Mouse (Mus musculus) intestine, embryonic 14.5 days (tissue): Measurements from ENCODE around the gene Tenm2. TPM values are rescaled to one million over a fixed set of nuclear protein-coding genes. Genes with fewer than 3 reads are reported as not detected.

ENCODE experiments used
- ATAC-seq: fragments of 200-750 bp; cut with Nextera tagmentation; replicated peaks from 2 replicates; pipeline ENCODE4 v1.8.0; 2017; ENCODE audit warnings: low read depth, moderate number of reproducible peaks, moderate TSS enrichment, moderate library complexity; ENCODE audit not compliant: low FRiP score, low TSS enrichment
- DNase-seq: peaks from one replicate; pipeline ENCODE4 v3.0.0-alpha.2; 2018; ENCODE audit warnings: low spot score
- H3K27ac ChIP-seq: fragments of 300-500 bp; sonication (generic); 2 replicates; pipeline ENCODE4 v1.5.1; 2014; ENCODE audit warnings: low read depth, mild to moderate bottlenecking, control low read depth
- H3K27me3 ChIP-seq: fragments of 300-500 bp; sonication (generic); replicated peaks from 2 replicates; pipeline ENCODE4 v1.6.1; 2014; ENCODE audit warnings: low read length, control low read depth; ENCODE audit not compliant: control insufficient read depth, insufficient read depth
- H3K36me3 ChIP-seq: fragments of 300-500 bp; sonication (generic); 2 replicates; pipeline ENCODE4 v1.6.1; 2014; ENCODE audit warnings: low read length, control low read depth; ENCODE audit not compliant: control insufficient read depth, insufficient read depth
- H3K4me1 ChIP-seq: fragments of 300-500 bp; sonication (generic); replicated peaks from 2 replicates; pipeline ENCODE4 v1.6.1; 2014; ENCODE audit warnings: low read length, control low read depth, mixed read lengths; ENCODE audit not compliant: control insufficient read depth, insufficient read depth
- H3K4me2 ChIP-seq: fragments of 300-500 bp; sonication (generic); 2 replicates; pipeline ENCODE4 v1.6.1; 2014; ENCODE audit warnings: low read length
- H3K4me3 ChIP-seq: fragments of 300-500 bp; sonication (generic); 2 replicates; pipeline ENCODE4 v1.5.1; 2014; ENCODE audit warnings: low read depth, low read length, control low read depth, mixed read lengths
- H3K9ac ChIP-seq: fragments of 300-500 bp; sonication (generic); 2 replicates; pipeline ENCODE4 v1.6.1; 2014; ENCODE audit warnings: mild to moderate bottlenecking, low read length
- H3K9me3 ChIP-seq: fragments of 300-500 bp; sonication (generic); 2 replicates; pipeline ENCODE4 v1.6.1; 2016; ENCODE audit warnings: low read length, control low read depth; ENCODE audit not compliant: control insufficient read depth
- WGBS: fragments of 180-500 bp; shearing (Covaris S2); extraction: QIAGEN DNeasy Blood & Tissue Kit; methylation state at CpG from one replicate; pipeline ENCODE4 v1.1.7; 2014; 5-methylcytosine and 5-hydroxymethylcytosine counted together
- polyA plus RNA-seq: library from polyadenylated mRNA; unstranded; fragments of >200 nt; fragmentation: Nextera tagmentation; extraction: Ambion mirVana; gene quantifications from 2 replicates; pipeline ENCODE4 v1.2.1, GENCODE M21; 2014

Tenm2 gene
- 2.3 and 2.8 TPM in 2 replicates for polyA plus RNA-seq

GRCm38 (mm10) chr11:37235914-37236600 is at the start of gene Tenm2:
TSS of gene Tenm2 (minus strand) at chr11:37235964.
- 1% methylated on average over 50 of the region's 59 CpGs for WGBS
- H3K27ac ChIP-seq, result peak within 1 kb of the TSS; percentile 86
- peak within 1 kb of the TSS; percentile 73 for H3K4me2 ChIP-seq
- peak within 1 kb of the TSS; percentile 64 for H3K4me3 ChIP-seq
- 0 out of 2 replicates have a peak, but pooled peaks cover 9% of the 10 kb centered on the region for H3K4me1 ChIP-seq
- peak within 1 kb of the TSS; percentile 61 for H3K9ac ChIP-seq
- 0 out of 2 replicates have a peak, but pooled peaks cover 4% of the 10 kb centered on the region for H3K27me3 ChIP-seq
- DNase-seq (peak; percentile 84), ATAC-seq (peak; percentile 94)
- H3K36me3 ChIP-seq, result no peaks in the 10 kb centered on the region
- no peaks in the 10 kb centered on the region for H3K9me3 ChIP-seq

- no peak overlapping the region for H3K4me3 ChIP-seq
- H3K27ac ChIP-seq, result no peak overlapping the region
- H3K4me2 ChIP-seq, result no peak overlapping the region
- H3K36me3 ChIP-seq, result no peaks in the 10 kb centered on the region
- no peaks in the 10 kb centered on the region for H3K27me3 ChIP-seq
- no peak for ATAC-seq
- no peak overlapping the region for H3K9ac ChIP-seq
- no peak for DNase-seq
- whole genome bisulfite sequencing, result 84% methylated on average over 2 of the region's 2 CpGs
- H3K4me1 ChIP-seq, result no peaks in the 10 kb centered on the region
- no peaks in the 10 kb centered on the region for H3K9me3 ChIP-seq
These were observed 49.4 kb upstream of the Tenm2 start for GRCm38 (mm10) chr11:37285186-37285585.

GRCm38 (mm10) chr11:37248796-37249195 is 13.0 kb upstream of the Tenm2 start:
- ATAC-seq, result no peak
- Histone ChIP-seq H3K27me3 (no peaks in the 10 kb centered on the region), H3K36me3 (no peaks in the 10 kb centered on the region), H3K9me3 (no peaks in the 10 kb centered on the region), H3K27ac (no peak overlapping the region), H3K4me1 (no peaks in the 10 kb centered on the region), H3K9ac (no peak overlapping the region), H3K4me3 (no peak overlapping the region), H3K4me2 (no peak overlapping the region)
- WGBS, result 58% methylated on average over 2 of the region's 2 CpGs
- DNase-seq, result no peak

GRCm38 (mm10) chr11:37237096-37237725 is 1.4 kb upstream of the Tenm2 start:
- no peaks in the 10 kb centered on the region for H3K9me3 ChIP-seq
- no peaks in the 10 kb centered on the region for H3K36me3 ChIP-seq
- H3K9ac ChIP-seq, result peak overlapping the region; percentile 61
- 0 out of 2 replicates have a peak, but pooled peaks cover 9% of the 10 kb centered on the region for H3K4me1 ChIP-seq
- DNase-seq (no peak), ATAC-seq (no peak)
- 42% methylated on average over 7 of the region's 7 CpGs for WGBS
- H3K4me3 ChIP-seq, result peak overlapping the region; percentile 64
- H3K4me2 ChIP-seq, result peak overlapping the region; percentile 73
- H3K27me3 ChIP-seq, result 0 out of 2 replicates have a peak, but pooled peaks cover 4% of the 10 kb centered on the region
- peak overlapping the region; percentile 86 for H3K27ac ChIP-seq

GRCm38 (mm10) chr11:37236601-37237083 is 878 bp upstream of the Tenm2 start:
- ATAC-seq, result peak; percentile 86
- H3K27ac ChIP-seq, result peak overlapping the region; percentile 86
- H3K4me3 ChIP-seq, result peak overlapping the region; percentile 64
- H3K9ac ChIP-seq, result peak overlapping the region; percentile 61
- H3K9me3 ChIP-seq, result no peaks in the 10 kb centered on the region
- DNase-seq, result no peak
- WGBS, result 1% methylated on average over 29 of the region's 31 CpGs
- H3K4me2 ChIP-seq, result peak overlapping the region; percentile 73
- H3K27me3 ChIP-seq, result 0 out of 2 replicates have a peak, but pooled peaks cover 4% of the 10 kb centered on the region
- H3K36me3 ChIP-seq, result no peaks in the 10 kb centered on the region
- H3K4me1 ChIP-seq, result 0 out of 2 replicates have a peak, but pooled peaks cover 9% of the 10 kb centered on the region

- Histone ChIP-seq H3K9ac (peak overlapping the region; percentile 61), H3K27ac (peak overlapping the region; percentile 86), H3K4me3 (peak overlapping the region; percentile 64), H3K9me3 (no peaks in the 10 kb centered on the region), H3K4me2 (peak overlapping the region; percentile 73), H3K27me3 (0 out of 2 replicates have a peak, but pooled peaks cover 4% of the 10 kb centered on the region), H3K4me1 (0 out of 2 replicates have a peak, but pooled peaks cover 9% of the 10 kb centered on the region), H3K36me3 (no peaks in the 10 kb centered on the region)
- 8% methylated on average over 18 of the region's 18 CpGs for WGBS
- ATAC-seq, result no peak
- no peak for DNase-seq
These were observed 556 bp downstream of the Tenm2 start for GRCm38 (mm10) chr11:37235021-37235795.

- H3K4me3 ChIP-seq, result no peak overlapping the region
- H3K36me3 ChIP-seq, result no peaks in the 10 kb centered on the region
- H3K9ac ChIP-seq, result no peak overlapping the region
- no peaks in the 10 kb centered on the region for H3K9me3 ChIP-seq
- DNase-seq, result no peak
- 0 out of 2 replicates have a peak overlapping the region, but pooled peaks have one; percentile 13 for H3K4me2 ChIP-seq
- no peaks in the 10 kb centered on the region for H3K4me1 ChIP-seq
- H3K27me3 ChIP-seq, result no peaks in the 10 kb centered on the region
- 44% methylated on average over 1 of the region's 1 CpGs for WGBS
- no peak overlapping the region for H3K27ac ChIP-seq
- ATAC-seq, result no peak
These were observed 8.4 kb downstream of the Tenm2 start for GRCm38 (mm10) chr11:37227404-37227803.

GRCm38 (mm10) chr11:37226943-37227342 is 8.8 kb downstream of the Tenm2 start:
- no peak; the same call in 1 of the 2 replicates for ATAC-seq
- no peaks in the 10 kb centered on the region for H3K27me3 ChIP-seq
- no peak overlapping the region for H3K4me3 ChIP-seq
- no peaks in the 10 kb centered on the region for H3K36me3 ChIP-seq
- no peak overlapping the region for H3K9ac ChIP-seq
- DNase-seq, result no peak
- H3K9me3 ChIP-seq, result no peaks in the 10 kb centered on the region
- 53% methylated on average over 10 of the region's 10 CpGs for WGBS
- no peaks in the 10 kb centered on the region for H3K4me1 ChIP-seq
- 0 out of 2 replicates have a peak overlapping the region, but pooled peaks have one; percentile 13 for H3K4me2 ChIP-seq
- no peak overlapping the region for H3K27ac ChIP-seq
